Mouse (Mus musculus) myocyte (in vitro differentiated cells): ENCODE results near the gene Gm11084.

Experiments used
- MYOD1 ChIP-seq, 3 experiments: IDR thresholded peaks; one replicate each; pipeline ENCODE4 v1.6.1; 2011; ENCODE audit warnings: control low read depth in 2 of 3, low read depth in 2 of 3, mild to moderate bottlenecking in 2 of 3, moderate library complexity in 1 of 3; ENCODE audit not compliant: insufficient read length in 2 of 3, control insufficient read depth in 1 of 3
- MYOG ChIP-seq, 3 experiments: IDR thresholded peaks; one replicate each; pipeline ENCODE4 v1.6.1; 2011; ENCODE audit warnings: control low read depth in 2 of 3, low read depth in 2 of 3, mild to moderate bottlenecking in 2 of 3; ENCODE audit not compliant: insufficient read length in 2 of 3, control insufficient read depth in 1 of 3, insufficient read depth in 1 of 3
- POLR2A ChIP-seq: IDR thresholded peaks from one replicate; pipeline ENCODE4 v1.6.1; 2011; ENCODE audit warnings: low read depth, mild to moderate bottlenecking, control low read depth, moderate library complexity; ENCODE audit not compliant: insufficient read length
- POLR2AphosphoS2 ChIP-seq: IDR thresholded peaks from one replicate; pipeline ENCODE4 v1.6.1; 2011; ENCODE audit warnings: low read depth, control low read depth; ENCODE audit not compliant: insufficient read length
- TCF12 ChIP-seq: IDR thresholded peaks from one replicate; pipeline ENCODE4 v1.6.1; 2011; ENCODE audit warnings: mild to moderate bottlenecking, control low read depth; ENCODE audit not compliant: poor library complexity, insufficient read depth, severe bottlenecking

DNA sequence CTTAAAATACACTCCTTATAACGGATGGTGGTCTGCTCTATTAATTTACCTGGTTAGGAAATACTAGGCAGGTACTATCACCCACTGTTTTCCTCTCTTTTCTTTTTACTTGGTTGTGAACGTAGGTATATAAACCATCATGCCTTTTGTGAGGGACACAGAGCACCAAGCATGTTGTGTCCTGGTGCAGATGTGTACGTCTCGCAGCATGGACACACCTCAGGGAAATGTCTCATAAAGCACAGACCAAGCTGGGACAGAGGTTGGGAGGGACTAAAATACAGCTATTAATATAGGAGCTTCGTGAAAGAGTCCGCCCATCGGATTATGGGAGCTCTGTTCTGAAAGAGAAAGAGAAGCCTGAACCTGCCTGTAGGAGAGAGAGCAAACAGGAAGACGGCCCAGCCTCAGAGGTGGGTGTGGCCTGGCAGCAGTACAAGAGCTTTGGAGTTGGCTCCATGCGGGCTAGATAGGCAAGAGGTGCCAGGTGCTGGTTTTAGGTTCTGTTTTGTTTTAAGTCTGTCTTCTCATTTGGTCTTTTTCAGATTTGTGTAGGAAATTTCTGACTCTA is 10.4 kb upstream of the Gm11084 start:
- TF ChIP-seq POLR2A, result no peak
- TF ChIP-seq TCF12, result no peak
- no peak for TF ChIP-seq MYOD1 (IDR thresholded peaks at IDR 0.05; ENCODE audit: control insufficient read depth in 1 of 3, insufficient read length in 2 of 3, low read depth in 2 of 3)
- no peak for TF ChIP-seq POLR2AphosphoS2
- TF ChIP-seq MYOG (IDR thresholded peaks at IDR 0.05; ENCODE audit: control insufficient read depth in 1 of 3, insufficient read depth in 1 of 3, insufficient read length in 2 of 3, low read depth in 2 of 3), result no peak
